Mouse (Mus musculus): ENCODE results near the gene Olfr775. TPM values are rescaled to one million over a fixed set of nuclear protein-coding genes. Genes with fewer than 3 reads are reported as not detected.

The Olfr775 gene
- total and polyA plus RNA-seq, 3 experiments, result not detected

Other genes starting within 250 kb of the Olfr775 start
- not detected in 2 replicates for gene Olfr763, start 237.6 kb upstream of the Olfr775 start, total RNA-seq (2012; rRNA removed)
- not detected for gene Olfr763, start 237.6 kb upstream of the Olfr775 start, polyA plus RNA-seq (2012; ENCODE audit: insufficient read depth in 1 of 2, insufficient read length in 2 of 2, low read depth in 1 of 2, low replicate concordance in 2 of 2, missing spikeins in 1 of 2)
- not detected in 2 replicates for gene Olfr764-ps1, start 208.5 kb upstream of the Olfr775 start, total RNA-seq (2012; rRNA removed)
- not detected for gene Olfr764-ps1, start 208.5 kb upstream of the Olfr775 start, polyA plus RNA-seq (2012; ENCODE audit: insufficient read depth in 1 of 2, insufficient read length in 2 of 2, low read depth in 1 of 2, low replicate concordance in 2 of 2, missing spikeins in 1 of 2)
- gene Olfr765, start 198.4 kb upstream of the Olfr775 start, total RNA-seq (2012; rRNA removed), result not detected in 2 replicates
- not detected for gene Olfr765, start 198.4 kb upstream of the Olfr775 start, polyA plus RNA-seq (2012; ENCODE audit: insufficient read depth in 1 of 2, insufficient read length in 2 of 2, low read depth in 1 of 2, low replicate concordance in 2 of 2, missing spikeins in 1 of 2)
- not detected in 2 replicates for gene Olfr766-ps1, start 179.4 kb upstream of the Olfr775 start, total RNA-seq (2012; rRNA removed)
- not detected for gene Olfr766-ps1, start 179.4 kb upstream of the Olfr775 start, polyA plus RNA-seq (2012; ENCODE audit: insufficient read depth in 1 of 2, insufficient read length in 2 of 2, low read depth in 1 of 2, low replicate concordance in 2 of 2, missing spikeins in 1 of 2)
- not detected in 2 replicates for gene Olfr767, start 165.5 kb upstream of the Olfr775 start, total RNA-seq (2012; rRNA removed)
- gene Olfr767, start 165.5 kb upstream of the Olfr775 start, polyA plus RNA-seq (2012; ENCODE audit: insufficient read depth in 1 of 2, insufficient read length in 2 of 2, low read depth in 1 of 2, low replicate concordance in 2 of 2, missing spikeins in 1 of 2), result not detected
- gene Olfr768, start 149.0 kb upstream of the Olfr775 start, total RNA-seq (2012; rRNA removed), result not detected in 2 replicates
- not detected for gene Olfr768, start 149.0 kb upstream of the Olfr775 start, polyA plus RNA-seq (2012; ENCODE audit: insufficient read depth in 1 of 2, insufficient read length in 2 of 2, low read depth in 1 of 2, low replicate concordance in 2 of 2, missing spikeins in 1 of 2)
- not detected in 2 replicates for gene Olfr769, start 130.6 kb upstream of the Olfr775 start, total RNA-seq (2012; rRNA removed)
- not detected for gene Olfr769, start 130.6 kb upstream of the Olfr775 start, polyA plus RNA-seq (2012; ENCODE audit: insufficient read depth in 1 of 2, insufficient read length in 2 of 2, low read depth in 1 of 2, low replicate concordance in 2 of 2, missing spikeins in 1 of 2)
- not detected in 2 replicates for gene Olfr770, start 109.4 kb upstream of the Olfr775 start, total RNA-seq (2012; rRNA removed)
- gene Olfr770, start 109.4 kb upstream of the Olfr775 start, polyA plus RNA-seq (2012; ENCODE audit: insufficient read depth in 1 of 2, insufficient read length in 2 of 2, low read depth in 1 of 2, low replicate concordance in 2 of 2, missing spikeins in 1 of 2), result not detected
- gene Olfr771, start 83.7 kb upstream of the Olfr775 start, total RNA-seq (2012; rRNA removed), result not detected in 2 replicates
- gene Olfr771, start 83.7 kb upstream of the Olfr775 start, polyA plus RNA-seq (2012; ENCODE audit: insufficient read depth in 1 of 2, insufficient read length in 2 of 2, low read depth in 1 of 2, low replicate concordance in 2 of 2, missing spikeins in 1 of 2), result not detected
- gene Olfr772, start 70.5 kb upstream of the Olfr775 start, total RNA-seq (2012; rRNA removed), result not detected in 2 replicates
- not detected for gene Olfr772, start 70.5 kb upstream of the Olfr775 start, polyA plus RNA-seq (2012; ENCODE audit: insufficient read depth in 1 of 2, insufficient read length in 2 of 2, low read depth in 1 of 2, low replicate concordance in 2 of 2, missing spikeins in 1 of 2)
- not detected in 2 replicates for gene Olfr773, start 61.0 kb upstream of the Olfr775 start, total RNA-seq (2012; rRNA removed)
- gene Olfr773, start 61.0 kb upstream of the Olfr775 start, polyA plus RNA-seq (2012; ENCODE audit: insufficient read depth in 1 of 2, insufficient read length in 2 of 2, low read depth in 1 of 2, low replicate concordance in 2 of 2, missing spikeins in 1 of 2), result not detected
- not detected in 2 replicates for gene Olfr774, start 12.2 kb upstream of the Olfr775 start, total RNA-seq (2012; rRNA removed)
- not detected for gene Olfr774, start 12.2 kb upstream of the Olfr775 start, polyA plus RNA-seq (2012; ENCODE audit: insufficient read depth in 1 of 2, insufficient read length in 2 of 2, low read depth in 1 of 2, low replicate concordance in 2 of 2, missing spikeins in 1 of 2)
- not detected in 2 replicates for gene Olfr776, start 10.7 kb downstream of the Olfr775 start, total RNA-seq (2012; rRNA removed)
- not detected for gene Olfr776, start 10.7 kb downstream of the Olfr775 start, polyA plus RNA-seq (2012; ENCODE audit: insufficient read depth in 1 of 2, insufficient read length in 2 of 2, low read depth in 1 of 2, low replicate concordance in 2 of 2, missing spikeins in 1 of 2)
- not detected in 2 replicates for gene Olfr777, start 23.1 kb downstream of the Olfr775 start, total RNA-seq (2012; rRNA removed)
- gene Olfr777, start 23.1 kb downstream of the Olfr775 start, polyA plus RNA-seq (2012; ENCODE audit: insufficient read depth in 1 of 2, insufficient read length in 2 of 2, low read depth in 1 of 2, low replicate concordance in 2 of 2, missing spikeins in 1 of 2), result not detected
- not detected in 2 replicates for gene Olfr780, start 69.7 kb downstream of the Olfr775 start, total RNA-seq (2012; rRNA removed)
- not detected for gene Olfr780, start 69.7 kb downstream of the Olfr775 start, polyA plus RNA-seq (2012; ENCODE audit: insufficient read depth in 1 of 2, insufficient read length in 2 of 2, low read depth in 1 of 2, low replicate concordance in 2 of 2, missing spikeins in 1 of 2)
- not detected in 2 replicates for gene Olfr781, start 80.4 kb downstream of the Olfr775 start, total RNA-seq (2012; rRNA removed)
- not detected for gene Olfr781, start 80.4 kb downstream of the Olfr775 start, polyA plus RNA-seq (2012; ENCODE audit: insufficient read depth in 1 of 2, insufficient read length in 2 of 2, low read depth in 1 of 2, low replicate concordance in 2 of 2, missing spikeins in 1 of 2)
- gene Olfr782, start 100.4 kb downstream of the Olfr775 start, total RNA-seq (2012; rRNA removed), result not detected in 2 replicates
- not detected for gene Olfr782, start 100.4 kb downstream of the Olfr775 start, polyA plus RNA-seq (2012; ENCODE audit: insufficient read depth in 1 of 2, insufficient read length in 2 of 2, low read depth in 1 of 2, low replicate concordance in 2 of 2, missing spikeins in 1 of 2)
- 0.13 and 0.15 TPM in 2 replicates for gene Olfr784, start 135.7 kb downstream of the Olfr775 start, total RNA-seq (2012; rRNA removed)
- gene Olfr784, start 135.7 kb downstream of the Olfr775 start, polyA plus RNA-seq (2012; ENCODE audit: insufficient read depth in 1 of 2, insufficient read length in 2 of 2, low read depth in 1 of 2, low replicate concordance in 2 of 2, missing spikeins in 1 of 2), result under 1 TPM in 1 of 2 experiments, not detected in 1; 0.36 TPM
- gene Olfr785, start 157.0 kb downstream of the Olfr775 start, total RNA-seq (2012; rRNA removed), result not detected in 2 replicates
- not detected for gene Olfr785, start 157.0 kb downstream of the Olfr775 start, polyA plus RNA-seq (2012; ENCODE audit: insufficient read depth in 1 of 2, insufficient read length in 2 of 2, low read depth in 1 of 2, low replicate concordance in 2 of 2, missing spikeins in 1 of 2)
- not detected in 2 replicates for gene Olfr786, start 178.9 kb downstream of the Olfr775 start, total RNA-seq (2012; rRNA removed)
- gene Olfr786, start 178.9 kb downstream of the Olfr775 start, polyA plus RNA-seq (2012; ENCODE audit: insufficient read depth in 1 of 2, insufficient read length in 2 of 2, low read depth in 1 of 2, low replicate concordance in 2 of 2, missing spikeins in 1 of 2), result not detected
- not detected in 2 replicates for gene Olfr787, start 213.4 kb downstream of the Olfr775 start, total RNA-seq (2012; rRNA removed)
- not detected for gene Olfr787, start 213.4 kb downstream of the Olfr775 start, polyA plus RNA-seq (2012; ENCODE audit: insufficient read depth in 1 of 2, insufficient read length in 2 of 2, low read depth in 1 of 2, low replicate concordance in 2 of 2, missing spikeins in 1 of 2)
- not detected in 2 replicates for gene Olfr788, start 222.6 kb downstream of the Olfr775 start, total RNA-seq (2012; rRNA removed)
- not detected for gene Olfr788, start 222.6 kb downstream of the Olfr775 start, polyA plus RNA-seq (2012; ENCODE audit: insufficient read depth in 1 of 2, insufficient read length in 2 of 2, low read depth in 1 of 2, low replicate concordance in 2 of 2, missing spikeins in 1 of 2)
- not detected in 2 replicates for gene Olfr789, start 236.3 kb downstream of the Olfr775 start, total RNA-seq (2012; rRNA removed)
- not detected for gene Olfr789, start 236.3 kb downstream of the Olfr775 start, polyA plus RNA-seq (2012; ENCODE audit: insufficient read depth in 1 of 2, insufficient read length in 2 of 2, low read depth in 1 of 2, low replicate concordance in 2 of 2, missing spikeins in 1 of 2)